Mouse (Mus musculus) retina, adult 2 months (tissue): ENCODE measurements at regions not wholly inside any gene's neighbourhood (a gene's known extent, or its start where the extent isn't known, plus 50 kb on each side); places are given as distances from the start of the nearest gene placed in this dataset.

Source experiments
- DNase-seq: peaks from one replicate; pipeline ENCODE4 v3.0.0-alpha.2; 2012; ENCODE audit warnings: low read depth, low spot score

DNA sequence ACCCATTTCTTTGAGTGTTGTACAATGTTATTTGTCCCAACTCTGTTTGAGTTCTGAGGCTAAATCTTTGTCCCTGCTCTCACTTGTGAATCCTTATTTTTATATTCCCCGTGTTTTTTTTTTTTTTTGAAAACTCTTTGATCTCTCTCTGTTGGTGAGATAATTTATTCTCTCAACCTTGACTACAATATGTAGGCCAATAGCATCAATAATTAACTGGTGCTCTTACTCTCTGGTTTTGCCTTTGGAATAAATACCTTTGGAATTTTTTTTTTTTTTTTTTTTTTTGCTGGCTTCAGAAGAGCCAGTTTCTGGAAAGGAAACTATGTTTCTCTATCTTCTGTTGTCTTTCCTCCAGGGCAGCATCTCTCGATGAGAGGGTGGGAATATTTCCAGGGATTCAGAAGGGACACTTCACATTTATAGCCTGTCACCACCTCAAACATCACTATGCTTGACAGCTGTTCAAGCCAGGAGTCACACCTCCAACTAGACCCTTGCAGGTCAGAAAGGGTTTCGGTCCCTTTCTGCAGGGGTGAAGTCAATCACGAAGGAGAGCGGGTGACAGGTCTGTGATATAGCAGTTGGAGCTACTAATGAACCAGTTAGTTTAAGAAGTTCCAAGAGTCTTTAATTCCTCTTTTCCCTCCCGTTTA lies 330.9 kb upstream of the Fam241a start:
- no peak for DNase-seq

DNA sequence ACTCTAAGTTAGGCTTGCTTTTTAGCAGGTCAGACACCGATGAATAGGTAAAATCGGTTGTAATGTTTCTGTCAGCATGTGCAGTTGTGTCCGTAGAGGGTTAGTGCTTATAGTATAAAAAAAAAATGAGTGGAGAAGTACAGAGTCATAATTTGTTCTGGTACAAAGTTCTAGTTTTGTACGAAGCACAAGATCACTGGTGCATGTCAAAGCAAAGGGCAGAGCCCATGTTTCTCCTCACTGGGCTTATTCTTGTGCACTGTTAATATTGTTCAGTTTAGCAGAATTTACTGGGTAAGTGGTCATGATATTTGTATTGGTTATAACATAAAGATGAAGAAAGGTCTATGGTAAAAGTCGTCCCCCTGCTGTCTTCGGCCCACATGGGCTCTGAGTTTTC lies 330.4 kb upstream of the Fam241a start:
- DNase-seq = no peak

DNA sequence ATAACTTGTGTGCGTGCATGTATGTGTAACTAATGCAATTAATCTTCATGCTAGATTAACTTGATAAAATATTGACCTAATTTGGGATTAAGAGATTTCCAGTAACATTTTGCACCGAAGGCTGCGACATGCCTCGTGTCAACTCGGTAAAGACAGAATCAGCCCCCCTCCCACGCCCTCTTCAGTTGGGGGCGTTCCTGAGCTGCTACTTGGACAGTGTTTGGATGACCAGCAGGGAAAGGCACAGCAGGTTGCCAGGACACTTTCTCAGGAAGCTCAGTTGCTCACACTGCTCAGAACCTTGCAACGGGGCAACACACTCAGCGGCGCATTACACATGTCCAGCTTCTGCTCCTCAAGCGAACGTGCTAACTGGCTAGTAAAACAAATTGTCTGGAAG lies 326.2 kb upstream of the Fam241a start:
- DNase-seq = no peak

DNA sequence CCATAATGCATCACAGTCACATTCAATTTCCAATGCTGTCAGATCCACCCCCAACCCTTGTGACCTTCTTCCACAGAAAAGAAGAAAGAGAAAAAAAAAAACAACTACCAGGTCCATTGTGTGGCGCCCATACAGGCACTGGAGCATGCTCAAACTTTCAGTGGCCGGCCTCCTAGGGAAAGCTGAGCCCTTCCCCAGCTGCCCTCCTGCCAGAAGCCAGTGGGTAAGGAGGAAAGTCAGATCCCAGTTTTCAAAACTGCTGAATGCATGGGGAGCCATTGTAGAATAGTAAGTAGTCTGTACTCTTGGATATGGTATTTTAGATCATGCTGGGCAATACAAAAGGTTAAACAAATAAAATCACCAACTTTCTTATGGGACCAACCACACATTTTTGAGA lies 325.5 kb upstream of the Fam241a start:
- no peak for DNase-seq

DNA sequence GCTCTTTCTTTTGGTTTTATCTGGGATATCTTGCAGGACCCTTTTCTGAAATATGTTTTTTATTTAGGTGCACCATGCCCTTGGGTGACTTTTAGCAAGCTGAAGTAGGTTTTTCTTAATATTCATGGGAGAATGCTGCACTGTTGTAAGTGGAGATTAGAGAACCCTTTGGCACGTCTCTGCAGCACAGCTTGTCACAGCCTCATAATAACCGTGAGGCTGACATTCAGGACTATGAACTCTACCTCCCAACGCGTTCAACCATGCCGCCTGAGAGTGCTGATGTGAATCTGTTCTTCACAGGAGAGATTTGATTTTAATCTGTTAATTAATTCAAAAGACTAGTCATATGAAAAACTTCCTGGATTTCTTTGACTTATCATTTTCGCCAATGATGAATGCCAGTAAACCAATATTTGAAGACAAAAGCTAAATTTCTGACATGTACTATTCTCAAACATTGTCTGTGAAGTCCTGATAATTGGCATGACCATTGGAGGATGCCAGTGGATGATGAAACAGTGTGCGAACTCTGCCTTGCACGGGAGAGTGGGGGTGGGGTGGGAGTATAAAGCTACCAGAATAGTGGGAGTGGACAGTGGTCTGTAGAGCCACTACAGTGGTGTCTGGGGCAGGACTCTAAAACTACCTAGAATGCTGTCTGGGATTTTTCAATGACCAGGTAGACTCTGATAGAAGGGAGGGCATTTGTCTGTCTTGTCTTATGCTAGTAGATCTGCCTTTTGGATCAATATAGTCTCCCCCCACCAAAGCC lies 324.8 kb upstream of the Fam241a start:
- DNase-seq = no peak

DNA sequence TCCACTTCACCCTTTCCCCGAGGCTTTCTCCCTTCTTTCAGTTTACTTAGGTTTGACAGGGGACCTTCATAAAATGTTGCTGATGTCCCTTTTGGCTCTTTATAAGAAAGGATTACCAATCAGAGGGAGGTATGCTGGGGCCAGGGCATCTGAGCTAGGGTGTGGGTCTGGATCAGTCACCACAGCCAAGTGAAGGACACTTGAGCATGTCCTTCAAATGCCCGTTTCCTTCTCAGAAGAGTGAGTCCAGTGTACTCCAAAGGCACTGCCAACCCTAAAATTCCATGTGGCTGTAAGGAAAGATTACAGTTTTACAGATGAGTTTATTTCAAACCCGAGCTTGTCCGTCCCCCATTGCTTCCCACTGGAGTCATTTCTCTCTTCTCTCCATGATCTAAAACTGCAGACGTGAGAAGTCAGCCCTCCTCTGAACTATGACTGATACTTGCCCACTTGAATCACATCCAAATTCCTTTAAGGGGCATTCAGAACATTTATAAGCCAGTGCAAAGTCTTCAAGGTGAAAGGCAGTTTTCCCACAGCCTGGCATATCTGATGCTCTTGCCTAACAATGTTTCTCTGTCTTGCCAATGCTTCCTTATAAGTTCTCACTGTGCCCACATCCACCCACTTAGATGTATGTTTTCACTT lies 321.8 kb upstream of the Fam241a start:
- no peak for DNase-seq

DNA sequence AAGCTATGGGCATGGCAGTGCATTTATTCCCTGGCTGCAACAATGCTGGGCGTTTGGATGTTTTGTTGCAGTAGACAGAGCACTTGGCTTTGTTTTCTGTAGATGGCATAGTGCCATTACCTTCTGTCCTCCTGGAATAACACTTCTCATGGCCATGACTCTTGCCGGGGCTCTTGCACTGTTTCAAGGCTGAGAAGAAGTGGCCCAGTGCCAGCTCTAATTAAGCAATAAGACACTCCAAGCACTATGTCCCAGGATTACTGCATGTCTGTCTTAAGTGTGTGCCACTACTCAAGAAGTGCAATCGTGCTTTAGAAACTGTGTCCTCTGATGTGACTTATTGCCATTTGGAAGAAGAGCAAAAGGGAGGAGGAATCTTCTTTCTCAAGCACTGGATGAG lies 316.1 kb upstream of the Fam241a start:
- DNase-seq = no peak

DNA sequence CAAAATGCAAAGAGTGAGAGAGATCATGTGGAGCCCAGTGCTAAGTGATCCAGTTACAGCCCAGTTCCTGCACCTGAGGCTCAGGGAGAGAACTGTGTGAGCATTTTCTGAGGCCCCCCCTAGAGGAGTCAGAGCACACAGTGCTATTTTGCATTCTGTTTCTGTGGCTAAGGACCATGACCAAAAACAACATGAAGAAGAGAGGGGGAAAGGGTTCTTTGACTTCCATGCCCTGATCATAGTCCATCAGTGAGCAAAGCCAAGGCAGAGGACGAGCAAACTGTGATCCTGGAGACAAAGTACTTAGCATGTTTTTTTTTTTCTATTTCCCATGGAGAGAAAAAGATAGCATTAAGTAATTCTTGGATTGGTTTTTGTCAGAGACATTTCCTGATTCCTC lies 314.5 kb upstream of the Fam241a start:
- no peak for DNase-seq

DNA sequence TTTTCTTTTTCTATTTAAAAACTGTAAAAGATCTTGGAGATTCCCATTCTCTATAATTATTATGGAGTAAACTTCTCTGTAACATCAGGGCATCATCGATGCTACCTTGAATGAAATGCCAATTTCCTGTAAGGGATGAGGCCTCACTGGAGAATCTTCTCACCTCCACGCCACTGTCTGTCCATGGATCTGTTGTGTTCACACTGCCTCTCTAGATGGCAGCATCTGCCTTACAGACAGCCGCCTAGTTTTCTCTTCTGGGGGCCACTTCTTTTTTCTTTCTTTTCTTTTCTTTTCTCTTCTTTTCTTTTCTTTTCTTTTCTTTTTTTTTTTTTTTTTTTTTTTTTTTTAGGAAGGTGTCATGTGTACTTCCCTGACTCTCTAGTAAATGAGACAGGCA lies 310.8 kb upstream of the Fam241a start:
- DNase-seq = no peak

DNA sequence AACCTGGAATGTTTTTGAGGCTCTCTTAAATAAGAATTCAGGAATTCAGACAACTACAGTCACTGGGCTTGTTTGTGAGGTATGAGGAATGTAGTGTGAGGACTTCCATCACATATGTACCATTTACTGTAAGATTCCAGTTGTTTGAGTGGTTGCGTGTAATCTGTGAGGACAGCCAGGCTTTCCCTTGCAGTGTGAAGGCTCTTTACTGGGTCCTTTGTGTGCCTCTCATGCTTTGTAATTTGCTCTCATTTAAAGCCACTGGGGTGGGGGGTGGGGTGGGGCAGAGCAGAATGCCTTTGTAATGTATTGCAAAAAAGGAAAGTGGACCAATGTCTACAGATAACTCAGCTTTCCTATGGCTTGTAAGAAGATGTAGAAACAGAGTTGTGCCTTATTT lies 310.4 kb upstream of the Fam241a start:
- no peak for DNase-seq

DNA sequence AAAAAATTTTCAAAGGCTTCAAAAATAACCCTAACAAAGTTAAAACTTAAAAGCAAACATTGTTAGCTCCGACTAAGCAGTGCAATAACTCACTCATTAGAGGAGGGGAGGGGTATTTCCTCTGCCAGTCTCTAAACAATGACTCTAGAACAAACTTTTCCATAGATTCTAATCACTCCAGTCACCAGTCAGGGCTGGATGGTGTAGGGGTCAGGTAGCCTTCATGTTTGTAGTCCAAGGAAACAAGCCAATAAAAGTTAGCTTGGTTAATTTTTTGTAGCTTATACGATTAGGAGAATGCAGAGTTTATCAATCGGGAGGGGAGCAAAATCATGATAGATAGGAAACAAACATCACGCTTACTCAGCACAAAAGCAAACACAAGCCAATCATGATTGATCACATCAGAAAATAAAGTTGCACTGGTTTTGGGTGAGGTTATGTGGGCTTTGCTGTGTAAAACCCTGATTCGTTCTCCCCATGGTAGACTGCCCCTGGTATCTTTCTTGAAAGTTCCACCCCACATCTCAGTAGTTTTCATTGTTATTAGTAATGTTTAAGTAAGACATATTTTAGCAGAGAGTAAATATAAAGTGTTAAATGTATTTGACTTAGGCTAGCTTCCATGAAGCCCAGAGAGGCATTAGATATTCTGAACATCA lies 304.6 kb upstream of the Fam241a start:
- DNase-seq = no peak

DNA sequence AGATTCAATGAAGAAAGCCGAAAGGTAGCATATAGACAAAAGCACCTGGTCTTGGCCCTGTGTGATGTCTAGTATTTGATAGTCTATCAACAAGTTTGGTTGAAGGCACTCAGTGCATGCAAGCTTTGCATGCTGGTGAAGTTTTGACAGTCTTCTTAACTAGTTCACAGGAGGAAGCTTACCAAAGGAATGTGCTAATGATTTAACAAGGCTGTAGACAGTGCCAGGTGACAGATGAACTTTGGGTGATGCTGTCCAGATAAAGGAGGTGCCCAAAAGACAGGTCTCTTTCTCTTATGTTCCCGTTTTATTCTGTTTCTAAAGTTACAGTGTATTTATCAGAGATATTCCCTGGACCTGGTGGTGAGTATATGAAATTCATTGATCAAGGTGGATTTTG lies 303.3 kb upstream of the Fam241a start:
- no peak for DNase-seq

DNA sequence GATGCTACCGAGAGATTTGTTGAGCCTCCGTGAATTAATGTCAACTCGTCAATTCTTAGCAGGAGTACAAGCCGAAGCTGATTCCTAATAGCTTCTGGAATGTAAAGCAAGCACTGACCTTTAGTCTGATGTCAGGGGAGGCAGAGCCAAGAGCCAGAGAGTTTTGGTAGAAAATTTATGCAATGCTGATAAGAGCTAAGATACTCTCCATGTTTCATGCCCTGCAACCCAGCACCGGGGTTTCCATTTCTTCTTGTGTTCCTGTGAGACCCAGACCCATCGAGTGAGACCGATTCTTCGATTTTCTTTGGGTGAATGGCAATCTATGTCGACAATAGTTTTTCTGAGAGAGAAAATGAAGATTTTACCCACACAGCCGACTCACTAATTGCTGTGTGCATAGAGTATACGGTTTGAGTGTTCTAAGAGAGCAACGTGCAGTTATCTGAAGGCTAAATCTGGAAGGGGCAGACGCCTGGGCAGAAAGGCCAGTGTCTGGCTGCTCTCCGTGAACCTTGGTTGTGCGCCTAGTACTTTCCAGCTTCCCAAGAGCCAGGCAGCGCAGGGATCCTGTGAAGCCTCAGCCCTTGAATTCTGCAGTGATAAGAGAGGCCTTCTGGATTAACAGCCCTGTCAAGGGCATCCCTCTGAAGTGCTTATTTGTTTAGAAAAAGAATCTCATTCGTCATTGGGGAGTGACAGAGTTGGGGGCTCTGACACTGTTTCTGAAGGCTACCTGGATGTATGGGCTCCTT lies 296.1 kb upstream of the Fam241a start:
- no peak for DNase-seq

DNA sequence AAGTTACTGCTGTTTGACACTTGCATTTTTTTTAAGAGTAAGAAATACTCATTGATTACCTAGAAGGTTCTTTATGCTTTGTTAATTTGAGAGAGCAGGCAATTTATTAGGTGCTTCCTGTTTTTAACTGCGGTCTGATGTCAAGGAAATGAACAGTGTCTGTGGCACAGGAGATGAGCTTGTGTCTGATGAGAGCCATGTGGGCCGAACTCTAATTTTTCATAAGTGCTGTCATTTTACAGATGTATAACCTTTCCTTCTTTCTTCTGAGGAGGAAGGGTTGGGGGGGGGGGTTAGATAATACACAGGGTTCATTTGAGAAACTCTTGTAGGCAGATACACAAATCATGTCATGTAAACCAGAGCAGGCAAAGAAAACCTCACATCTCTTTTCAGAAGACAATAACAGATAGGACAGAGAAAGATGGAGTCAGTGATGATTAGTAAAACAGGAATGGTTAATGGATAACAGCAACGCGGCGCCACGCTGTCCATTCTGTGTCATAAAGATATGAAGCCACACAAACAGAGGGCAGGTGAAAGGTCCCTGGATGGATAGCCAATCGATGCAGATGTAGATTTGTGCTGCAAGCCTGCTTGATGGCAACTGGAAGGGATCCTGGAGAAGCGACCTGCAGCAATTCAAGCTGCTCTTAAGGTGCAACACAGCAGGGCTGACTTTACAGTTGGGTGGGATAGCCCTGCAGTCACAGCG lies 291.4 kb upstream of the Fam241a start:
- DNase-seq = no peak

DNA sequence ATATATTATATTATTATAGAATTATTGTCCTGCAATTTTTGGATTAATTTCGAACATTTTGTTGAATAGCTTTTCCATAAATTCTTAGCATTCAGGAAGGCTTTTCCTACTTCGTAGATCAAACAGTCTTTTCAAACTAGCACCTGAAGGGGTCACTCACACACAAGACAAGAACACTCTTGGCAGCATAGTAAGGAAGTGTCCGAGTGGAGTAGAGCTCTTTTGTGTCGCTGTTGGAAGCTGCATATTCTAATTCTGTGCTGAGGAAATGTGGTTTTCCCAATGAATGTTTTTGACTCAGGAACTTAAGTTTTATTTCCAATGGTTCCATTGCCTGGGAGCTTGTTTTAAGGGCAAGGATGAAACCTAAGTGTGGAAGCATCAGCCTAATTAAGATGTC lies 290.2 kb upstream of the Fam241a start:
- no peak for DNase-seq

DNA sequence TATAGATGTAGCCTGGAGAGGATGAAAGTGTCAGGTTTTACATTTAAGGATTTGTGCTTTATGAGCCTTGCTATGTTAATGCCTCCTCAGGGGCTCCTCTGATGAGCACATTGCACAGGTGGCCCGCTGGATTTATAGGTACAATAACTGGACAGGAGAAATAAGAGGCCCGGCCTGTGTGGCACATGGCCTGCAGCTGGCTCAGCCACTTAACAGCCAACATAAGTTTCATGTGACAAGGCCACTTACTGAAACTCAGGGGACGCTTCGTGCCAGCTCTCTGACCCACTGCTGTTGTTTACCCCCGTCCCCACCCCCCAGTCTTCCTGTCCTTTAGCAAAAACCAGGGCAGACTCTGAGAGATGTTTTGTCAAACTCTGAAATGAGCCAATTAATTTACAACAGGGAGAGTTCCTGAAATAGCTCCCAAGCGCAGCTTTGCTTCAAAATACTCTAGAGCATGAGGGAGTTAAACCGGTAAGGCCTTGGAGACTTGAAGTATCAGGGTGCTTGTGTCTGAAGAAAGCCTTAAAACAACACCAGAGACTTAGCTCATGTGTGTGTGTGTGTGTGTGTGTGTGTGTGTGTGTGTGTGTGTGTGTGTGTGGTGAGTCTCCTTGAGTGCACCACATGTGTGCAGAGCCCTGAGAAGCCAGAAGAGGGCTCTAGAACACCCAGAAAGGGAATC lies 285.2 kb upstream of the Fam241a start:
- no peak for DNase-seq

DNA sequence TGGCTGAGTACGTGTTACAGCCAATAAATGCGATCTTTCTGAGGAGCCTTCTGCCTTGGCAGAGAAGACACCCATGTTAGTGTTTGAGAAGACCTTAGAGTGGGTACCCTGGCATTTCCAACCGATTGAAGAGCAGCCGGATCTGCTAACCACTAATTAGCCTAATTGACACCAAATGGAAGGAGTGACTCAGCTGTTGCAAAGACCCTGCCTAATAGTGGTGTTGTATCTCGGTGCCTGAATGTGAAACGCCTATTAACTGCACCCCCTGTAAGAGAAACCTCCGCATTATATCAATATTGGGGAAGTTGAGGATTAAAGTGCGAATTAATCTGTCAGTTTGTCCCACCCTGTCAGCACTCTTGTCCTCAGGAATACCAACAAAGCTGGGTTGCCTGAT lies 253.1 kb upstream of the Fam241a start:
- DNase-seq = no peak

DNA sequence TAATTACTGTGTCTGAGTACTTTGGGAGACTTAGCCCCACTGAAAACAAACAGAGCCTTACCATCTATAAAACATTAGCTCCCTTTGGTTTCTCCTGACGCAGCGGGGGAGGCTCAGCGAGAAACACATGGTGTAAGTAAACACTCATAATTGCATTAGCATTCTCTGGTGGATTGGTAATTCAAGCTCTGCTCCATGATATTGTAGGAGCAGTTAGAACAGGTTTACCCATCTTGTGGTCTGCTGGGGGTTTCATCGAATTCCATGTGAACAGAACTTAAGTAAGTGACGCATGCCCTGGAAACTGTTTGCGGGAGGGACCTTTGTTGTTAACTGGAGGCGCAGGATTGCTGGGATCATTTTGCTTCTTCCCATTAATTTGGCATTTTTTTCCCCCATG lies 249.2 kb upstream of the Fam241a start:
- no peak for DNase-seq

DNA sequence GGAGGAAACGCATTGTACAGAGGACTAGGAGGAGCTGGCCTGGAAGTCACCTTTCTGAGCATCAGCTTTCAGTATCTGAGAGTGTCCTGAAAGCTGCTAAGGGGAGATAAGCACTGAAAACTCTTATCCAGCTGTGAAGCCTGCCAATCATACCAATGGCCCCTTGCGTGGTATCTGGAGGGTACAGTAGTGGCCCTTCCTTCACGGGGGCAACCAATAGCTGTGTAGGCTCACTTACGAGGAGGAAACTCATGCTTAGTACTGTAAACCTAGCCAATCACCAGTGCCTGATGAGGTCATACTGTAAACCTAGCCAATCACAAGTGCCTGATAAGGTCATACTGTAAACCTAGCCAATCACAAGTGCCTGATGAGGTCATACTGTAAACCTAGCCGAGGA lies 231.7 kb upstream of the Fam241a start:
- DNase-seq = no peak

DNA sequence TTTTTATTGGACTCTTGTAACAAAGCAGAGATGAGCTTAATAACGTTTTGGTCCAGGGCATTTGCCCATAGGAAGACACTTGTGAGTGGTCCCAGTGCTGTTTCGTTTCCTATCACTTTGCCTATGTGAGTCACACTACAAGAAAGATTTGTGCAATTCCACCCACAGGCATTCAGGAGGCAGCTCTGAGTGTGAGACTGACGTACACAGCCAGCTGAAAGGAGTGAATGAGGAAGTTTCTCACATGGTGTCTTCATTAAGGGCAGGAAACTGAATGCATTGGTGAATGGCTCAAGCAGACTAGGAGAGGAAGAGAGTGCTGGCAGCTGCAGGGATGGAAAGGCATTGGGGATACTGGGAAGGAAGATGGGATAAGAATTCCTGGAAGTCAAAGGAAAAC lies 230.5 kb upstream of the Fam241a start:
- no peak for DNase-seq

DNA sequence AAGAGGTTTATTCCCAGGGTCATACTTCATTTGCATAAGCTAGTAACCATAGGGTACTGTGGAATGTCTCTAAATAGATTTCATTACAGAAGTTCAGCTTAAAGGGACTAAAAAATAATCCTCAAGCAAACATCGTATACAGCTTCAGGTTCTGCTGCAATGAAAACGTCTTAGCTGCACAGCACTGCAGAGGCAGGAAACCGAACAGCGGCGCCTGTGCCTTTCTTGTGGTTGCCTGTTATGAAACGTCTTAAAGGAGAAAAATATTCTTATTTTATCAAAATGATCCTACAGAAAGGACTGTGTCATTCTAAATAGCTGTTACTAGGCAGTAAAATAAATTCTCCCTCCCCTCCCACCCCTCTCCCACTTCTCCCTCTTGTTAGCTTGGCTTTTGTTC lies 226.0 kb upstream of the Fam241a start:
- DNase-seq = no peak
